Mouse (Mus musculus) ES-E14 (cell line): ENCODE measurements around the gene Dclk3.

Experiments used
- CHD2 ChIP-seq: IDR thresholded peaks from 2 replicates; pipeline ENCODE4 v1.6.1; 2014; ENCODE audit warnings: mild to moderate bottlenecking, low read depth, low read length, inconsistent platforms
- HCFC1 ChIP-seq: IDR thresholded peaks from 2 replicates; pipeline ENCODE4 v1.6.1; 2012; ENCODE audit warnings: low read length, inconsistent platforms, borderline replicate concordance; ENCODE audit not compliant: insufficient read depth
- MAFK ChIP-seq: IDR thresholded peaks from 2 replicates; pipeline ENCODE4 v1.6.1; 2014; ENCODE audit warnings: mild to moderate bottlenecking, low read depth, low read length, inconsistent platforms; ENCODE audit not compliant: insufficient read depth
- ZC3H11A ChIP-seq: IDR thresholded peaks from 2 replicates; pipeline ENCODE4 v1.6.1; 2012; ENCODE audit warnings: low read depth, mild to moderate bottlenecking, inconsistent platforms, low read length, borderline replicate concordance
- ZNF384 ChIP-seq: IDR thresholded peaks from 2 replicates; pipeline ENCODE4 v1.6.1; 2012; ENCODE audit warnings: low read depth, low read length, inconsistent platforms

GRCm38 (mm10) chr9:111408427-111408826 is 30.5 kb upstream of the Dclk3 start:
- no peak for TF ChIP-seq ZNF384
- no peak for TF ChIP-seq HCFC1
- no peak for TF ChIP-seq ZC3H11A
- no peak for TF ChIP-seq MAFK
- no peak for TF ChIP-seq CHD2
